Mouse (Mus musculus) left cerebral cortex, postnatal 14 days (tissue): ENCODE data around the gene Gm21954. TPM values are rescaled to one million over a fixed set of nuclear protein-coding genes. Genes with fewer than 3 reads are reported as not detected.
A peak's percentile ranks its signal among the peaks of the same experiment; 100 is the strongest.

Source experiments
- DNase-seq, 2 experiments: peaks; one replicate each; pipeline ENCODE4 v3.0.0; 2021 to 2022; ENCODE audit warnings: low spot score in 2 of 2, mixed read lengths in 1 of 2
- intact Hi-C: fragments of 180-260 bp; cut with DNase I; formaldehyde crosslinking; loops from one replicate; pipeline ENCODE4 v1.15.1; 2025
- total RNA-seq, 2 experiments: library from RNA; stranded (reverse); gene quantifications; 2 replicates each; pipeline ENCODE4 v1.2.3; 2021

Gm21954 gene
- total RNA-seq, 2 experiments from 2014 or later, result not detected

DNA sequence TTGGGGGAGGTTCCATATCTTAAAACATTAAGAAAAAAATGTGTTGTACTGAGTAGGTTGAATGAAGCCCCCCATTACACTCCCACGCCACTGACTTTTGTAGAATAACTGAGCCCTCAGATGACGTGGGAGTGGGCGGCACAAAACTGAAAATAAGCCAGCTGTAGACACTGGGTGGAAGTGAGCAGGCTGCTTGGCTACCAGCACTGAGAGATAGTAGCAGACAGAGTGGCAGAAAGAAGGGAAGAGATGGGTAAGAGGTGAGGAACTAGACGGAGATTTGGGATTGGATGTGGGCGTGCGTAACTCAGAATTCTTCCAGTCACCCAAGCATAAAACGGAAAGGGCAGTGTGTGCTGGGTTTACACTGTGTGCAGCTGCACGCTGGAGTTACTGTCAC lies 6.2 kb downstream of the Gm21954 start:
- intact Hi-C loops, result loop anchor here (1.0 kb wide), 1 partner anchor 92 kb away; no protein-coding TSS in a partner anchor
- DNase-seq, result peak; percentile 62 to 66

DNA sequence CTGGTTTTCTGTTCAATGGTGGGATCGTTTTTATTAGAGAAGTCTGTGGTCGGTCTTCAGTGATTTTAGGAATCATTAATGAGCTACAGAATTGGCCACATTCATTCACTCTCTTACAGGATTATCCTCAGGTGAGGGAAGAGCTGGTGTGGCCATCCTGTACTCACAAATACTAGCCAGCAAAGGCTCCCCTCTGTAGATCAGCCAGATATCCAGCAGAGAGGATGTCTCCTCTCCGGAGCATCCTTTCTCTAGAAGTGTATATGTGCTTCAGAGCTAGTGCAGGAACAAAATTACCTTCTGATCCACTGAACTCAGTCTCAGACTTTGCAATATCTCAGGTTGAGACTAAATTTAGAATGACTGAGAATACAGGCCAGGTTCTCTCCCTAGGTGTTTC lies 7.8 kb downstream of the Gm21954 start:
- intact Hi-C loops, result loop anchor here (5.0 kb wide), 1 partner anchor 47 kb away; no protein-coding TSS in a partner anchor
- no peak for DNase-seq

DNA sequence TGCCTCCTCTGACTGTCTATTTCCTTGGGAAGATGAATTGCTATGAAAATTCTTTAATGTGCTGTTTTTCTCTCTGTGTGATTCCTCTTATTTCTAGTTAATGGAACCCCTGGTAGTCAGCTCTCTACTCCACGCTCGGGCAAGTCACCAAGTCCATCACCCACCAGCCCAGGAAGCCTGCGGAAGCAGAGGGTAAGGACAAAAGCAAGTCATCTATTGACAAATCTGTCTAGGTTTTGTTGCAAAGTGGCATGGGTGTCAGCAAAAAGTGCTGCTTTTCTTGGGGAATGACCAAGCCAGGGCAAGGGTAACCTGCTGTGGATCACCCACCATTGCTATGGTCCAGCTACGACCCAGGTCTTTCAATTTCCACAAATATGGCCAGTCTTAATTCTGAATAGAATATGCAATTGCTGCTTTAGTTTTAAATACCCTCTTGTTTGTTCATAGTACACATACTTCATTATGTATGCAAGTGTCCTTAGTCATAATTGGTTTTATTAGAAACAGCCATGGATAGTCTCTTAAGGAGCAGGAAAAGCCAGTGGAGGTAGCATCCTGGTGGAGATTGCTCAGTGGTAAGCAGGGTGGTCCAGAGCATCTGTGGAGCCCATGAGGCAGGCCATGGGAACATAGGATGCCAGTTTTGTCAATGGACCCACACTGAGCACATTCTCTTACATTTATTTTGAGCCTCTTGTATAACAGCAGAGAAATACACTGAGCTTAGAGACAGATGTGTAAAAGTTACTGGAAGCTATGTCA lies 8.9 kb downstream of the Gm21954 start:
- intact Hi-C loops, result loop anchor here (5.0 kb wide), 1 partner anchor 46 kb away; no protein-coding TSS in a partner anchor

DNA sequence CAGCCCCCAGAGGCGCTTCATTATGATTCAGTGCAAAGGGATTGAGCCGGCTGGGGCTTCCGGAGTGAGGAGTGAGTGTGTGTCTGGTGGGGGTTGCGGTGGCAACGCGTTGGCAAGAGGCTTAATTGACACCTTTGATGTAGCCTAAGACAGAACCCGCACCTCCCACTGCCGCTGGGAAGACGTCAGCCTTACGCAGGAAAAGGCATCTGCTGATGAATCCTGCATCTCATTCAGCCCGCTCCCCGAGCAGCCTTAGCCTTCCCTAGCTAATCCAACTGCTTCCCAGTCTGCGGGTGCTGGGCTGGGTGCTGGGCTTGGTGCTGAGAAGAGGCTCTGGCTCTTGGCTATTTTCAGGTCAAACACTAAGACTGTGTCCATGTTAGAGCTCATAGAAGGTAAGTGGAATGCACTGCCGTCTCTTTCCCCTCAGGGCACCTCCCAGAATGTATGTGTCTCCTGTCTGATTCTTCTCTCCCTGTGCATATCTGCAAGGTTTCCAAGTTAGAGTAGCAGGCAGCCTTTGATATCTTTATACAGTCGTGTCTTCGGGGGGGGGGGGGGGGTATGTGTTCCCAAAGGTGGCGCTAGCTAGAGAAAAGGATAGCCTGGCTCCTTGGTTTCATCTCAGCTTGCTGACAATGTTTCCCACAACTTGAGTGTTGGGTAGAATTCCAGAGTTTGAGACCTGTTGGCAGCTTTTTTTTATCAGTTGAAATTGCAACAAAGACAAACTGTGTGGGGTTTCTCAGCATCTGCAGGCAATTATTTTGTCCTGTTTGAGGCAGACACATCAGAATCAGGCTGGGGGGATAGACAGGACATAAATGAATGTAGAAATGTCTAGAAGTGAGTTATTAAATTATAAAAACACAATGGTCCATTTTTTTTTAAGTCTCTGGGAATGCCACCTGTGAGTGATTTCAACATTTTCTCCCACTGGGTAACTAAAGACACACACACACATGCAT lies 10.0 kb downstream of the Gm21954 start:
- DNase-seq, result peak; percentile 90 to 96
- intact Hi-C loops, result loop anchor here (5.0 kb wide), 1 partner anchor 45 kb away; no protein-coding TSS in a partner anchor

More for the DNA sequence above, 8.9 kb downstream of the Gm21954 start:
- no peak for DNase-seq

DNA sequence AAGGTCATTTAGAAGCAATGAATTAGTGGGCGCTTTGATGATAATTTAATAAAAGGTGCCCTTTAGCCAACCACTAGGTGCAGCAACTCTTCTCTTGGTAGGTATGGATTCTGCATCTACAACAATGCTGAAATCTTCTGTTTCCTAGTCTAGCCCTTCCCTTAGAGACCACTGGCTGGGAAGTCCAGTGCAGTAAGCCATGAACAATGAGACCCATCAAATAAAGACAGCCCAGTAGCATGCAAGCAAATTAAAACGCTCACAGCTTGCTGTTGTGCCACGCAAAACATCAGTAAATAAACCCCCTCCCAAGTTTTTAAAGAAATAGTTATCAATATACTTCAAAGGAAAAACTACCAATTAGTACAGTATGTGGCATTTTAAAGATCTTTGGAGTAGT lies 10.9 kb downstream of the Gm21954 start:
- DNase-seq, result no peak
- intact Hi-C loops, result loop anchor here (5.0 kb wide), 1 partner anchor 44 kb away; no protein-coding TSS in a partner anchor

DNA sequence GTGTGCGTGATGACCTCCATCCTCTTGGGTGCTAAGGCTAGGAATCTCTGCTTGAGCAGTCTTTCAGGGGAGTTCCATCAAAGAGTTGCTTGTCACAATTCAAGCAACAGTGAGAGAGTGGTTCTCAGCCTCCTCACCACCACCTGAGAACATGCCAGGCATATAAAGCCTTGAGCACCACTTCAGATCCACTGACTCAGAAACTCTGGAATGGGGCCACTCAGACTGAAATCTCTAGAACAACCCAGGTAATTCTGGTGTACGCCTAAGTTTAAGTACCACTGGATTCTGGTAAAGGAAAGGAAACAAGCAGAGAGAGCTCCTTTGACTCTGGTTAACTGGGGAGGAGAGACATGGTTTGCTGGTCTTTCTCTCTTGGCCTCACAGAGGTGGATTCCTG lies 19.5 kb downstream of the Gm21954 start:
- no peak for DNase-seq
- intact Hi-C loops, result no loop called here

DNA sequence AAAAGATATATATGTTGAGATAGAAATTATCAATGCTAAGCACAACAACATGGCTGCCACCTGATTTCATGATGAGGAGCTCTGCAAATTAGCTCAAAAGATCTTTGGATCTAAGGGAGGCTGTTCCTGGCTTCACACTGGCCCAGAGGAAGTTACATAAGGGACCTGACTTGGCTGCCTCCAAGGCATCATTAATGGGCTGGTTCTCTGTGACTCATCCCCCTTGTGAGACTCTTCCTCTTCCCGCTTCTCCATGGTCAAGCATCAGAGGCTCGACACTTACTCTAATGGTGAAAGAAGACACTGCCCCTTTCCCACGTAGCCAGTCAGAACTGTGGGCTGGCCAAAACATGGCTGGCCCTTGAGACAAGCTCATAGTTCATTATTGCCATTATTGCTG lies 20.1 kb downstream of the Gm21954 start:
- no peak for DNase-seq
- intact Hi-C loops, result no loop called here

DNA sequence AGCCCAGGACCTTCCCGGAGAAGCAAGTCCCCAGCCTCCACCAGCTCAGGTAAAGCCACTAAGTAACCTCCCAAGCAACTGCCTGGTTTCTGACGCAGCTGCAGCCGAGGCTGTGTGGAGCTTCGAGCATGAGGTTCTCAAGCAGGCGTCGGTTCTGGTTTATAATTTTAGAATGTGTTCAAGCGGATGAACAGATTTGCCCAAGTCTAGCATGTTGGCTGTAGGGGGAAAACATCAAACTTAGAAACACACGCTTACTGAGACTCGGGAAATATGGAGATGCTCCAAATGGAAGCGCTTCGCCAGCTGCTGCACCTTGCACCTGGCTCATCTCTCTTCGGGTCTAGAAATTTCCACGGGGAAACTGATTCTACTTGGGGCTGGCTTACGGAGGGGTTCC lies 21.0 kb downstream of the Gm21954 start:
- intact Hi-C loops, result no loop called here
- DNase-seq, result peak; percentile 56 to 67

DNA sequence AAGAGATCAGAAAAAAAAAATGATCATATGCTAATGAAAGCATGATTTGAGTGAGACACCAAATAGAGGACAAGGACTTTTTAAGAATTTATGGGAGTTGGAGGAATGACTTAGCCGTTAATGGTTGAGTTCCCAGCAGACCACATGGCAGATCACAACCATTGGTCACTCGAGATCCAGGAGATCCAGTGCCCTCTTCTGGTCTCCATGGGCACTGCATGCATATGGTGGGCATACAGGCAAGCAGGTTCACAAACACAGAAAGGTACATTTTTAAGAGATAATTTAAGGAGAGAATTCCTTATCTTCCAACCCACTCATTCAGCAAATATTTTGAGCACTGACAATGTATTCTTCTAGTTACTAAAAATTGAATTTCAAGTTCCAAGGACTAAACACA lies 22.9 kb downstream of the Gm21954 start:
- intact Hi-C loops, result no loop called here

DNA sequence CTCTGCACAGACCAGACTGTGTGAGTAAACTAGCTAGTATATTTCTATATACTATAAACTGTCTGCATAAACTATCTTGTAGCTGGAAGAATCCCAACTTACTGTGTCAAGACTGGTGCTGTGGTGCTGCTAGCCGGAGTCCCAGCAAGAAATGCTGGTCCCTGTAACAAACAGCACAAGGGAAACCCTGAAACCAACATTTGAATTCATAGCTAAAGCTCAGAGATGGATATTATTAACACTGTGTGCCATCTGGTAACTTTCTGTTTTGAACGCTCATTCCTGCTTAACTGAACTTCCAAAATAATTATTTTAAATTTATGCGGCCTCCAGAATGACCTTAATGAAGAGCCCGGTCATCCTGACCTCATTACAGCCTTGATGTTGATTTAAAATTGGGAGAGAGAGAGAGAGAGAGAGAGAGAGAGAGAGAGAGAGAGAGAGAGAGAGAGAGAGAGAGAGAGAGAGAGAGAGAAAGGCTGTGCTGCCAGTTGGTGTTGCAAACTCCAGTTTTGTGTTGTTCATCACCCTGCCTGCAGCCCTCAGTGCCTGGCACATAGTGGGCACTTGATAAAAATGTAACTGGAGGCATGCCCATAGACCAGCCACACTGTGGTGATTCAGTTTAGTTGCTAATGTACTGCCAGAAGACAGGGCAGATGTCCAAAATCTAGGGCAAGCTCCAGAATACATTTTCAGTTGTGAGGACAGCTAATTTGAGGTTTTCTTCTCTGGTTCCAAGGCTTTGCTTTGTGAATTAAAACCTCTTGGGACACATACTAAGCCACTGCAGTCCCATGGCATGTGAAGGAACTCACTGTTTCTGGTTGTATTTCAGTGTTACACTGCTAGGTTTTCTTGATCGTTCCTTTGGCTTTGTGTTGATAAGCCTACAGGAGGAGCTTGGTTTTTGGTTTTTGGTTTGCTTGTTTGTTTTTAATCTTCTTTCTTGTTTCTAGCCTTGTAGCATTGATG lies 24.2 kb downstream of the Gm21954 start:
- peak; percentile 83 to 95 for DNase-seq
- intact Hi-C loops, result no loop called here

More for the DNA sequence above, 22.9 kb downstream of the Gm21954 start:
- DNase-seq, result no peak

DNA sequence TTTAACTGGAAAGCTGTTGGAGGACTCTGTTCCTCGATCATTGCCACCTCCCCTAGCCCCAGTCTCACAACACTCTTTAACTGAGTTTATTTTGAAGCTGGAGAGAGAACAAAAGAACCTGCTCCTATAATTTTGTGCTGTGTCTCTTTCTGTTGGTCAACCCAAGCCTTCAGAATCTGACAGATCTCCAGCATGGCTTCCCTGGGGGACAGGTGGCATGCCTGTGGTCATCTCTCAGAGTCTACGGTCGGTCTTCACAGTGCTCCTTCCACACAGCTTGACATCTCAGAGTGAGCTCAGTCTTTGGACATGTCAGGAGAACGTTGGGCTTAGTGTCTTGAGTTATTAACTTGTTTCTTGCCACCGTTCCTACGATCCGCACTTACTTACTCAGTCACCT lies 25.3 kb downstream of the Gm21954 start:
- intact Hi-C loops, result no loop called here
- DNase-seq, result no peak

DNA sequence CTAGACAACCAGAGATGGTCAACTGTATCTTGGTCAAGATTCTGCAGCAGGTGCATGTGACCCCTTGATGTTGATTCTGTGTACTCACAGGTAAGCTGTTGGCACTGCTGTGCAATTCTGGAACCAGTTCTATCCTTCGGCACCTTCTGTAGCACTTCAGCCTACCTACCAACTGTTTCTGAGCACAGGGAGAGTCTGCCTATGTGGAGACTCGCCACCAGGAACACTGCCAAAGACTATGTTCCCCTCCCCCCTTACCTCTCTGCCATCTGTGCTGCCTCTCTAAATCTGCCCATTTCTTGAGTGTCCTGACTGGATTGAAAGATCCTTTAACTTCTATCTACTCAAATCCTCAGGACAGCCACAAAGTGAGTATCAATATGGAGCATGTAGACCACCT lies 28.3 kb downstream of the Gm21954 start:
- intact Hi-C loops, result no loop called here
- no peak for DNase-seq

DNA sequence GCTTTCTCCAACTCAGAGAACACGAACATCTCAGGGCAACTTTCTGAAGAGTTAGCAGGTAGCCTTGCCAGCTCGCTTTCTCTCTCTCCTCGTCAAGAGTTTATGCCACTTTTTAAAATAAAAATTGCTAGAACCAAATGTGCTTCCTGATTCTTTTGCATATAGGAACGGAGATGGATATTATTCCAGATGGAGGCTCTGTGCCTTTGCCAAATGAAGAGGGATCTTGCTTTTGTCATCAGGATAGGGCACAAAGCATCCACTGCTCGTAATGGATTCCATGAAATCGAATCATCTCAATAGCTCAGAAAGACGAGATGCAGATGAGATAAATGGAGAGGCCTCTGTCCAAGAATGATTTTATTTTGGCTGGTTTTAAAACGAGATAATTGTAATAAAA lies 28.7 kb downstream of the Gm21954 start:
- intact Hi-C loops, result no loop called here
- no peak for DNase-seq

DNA sequence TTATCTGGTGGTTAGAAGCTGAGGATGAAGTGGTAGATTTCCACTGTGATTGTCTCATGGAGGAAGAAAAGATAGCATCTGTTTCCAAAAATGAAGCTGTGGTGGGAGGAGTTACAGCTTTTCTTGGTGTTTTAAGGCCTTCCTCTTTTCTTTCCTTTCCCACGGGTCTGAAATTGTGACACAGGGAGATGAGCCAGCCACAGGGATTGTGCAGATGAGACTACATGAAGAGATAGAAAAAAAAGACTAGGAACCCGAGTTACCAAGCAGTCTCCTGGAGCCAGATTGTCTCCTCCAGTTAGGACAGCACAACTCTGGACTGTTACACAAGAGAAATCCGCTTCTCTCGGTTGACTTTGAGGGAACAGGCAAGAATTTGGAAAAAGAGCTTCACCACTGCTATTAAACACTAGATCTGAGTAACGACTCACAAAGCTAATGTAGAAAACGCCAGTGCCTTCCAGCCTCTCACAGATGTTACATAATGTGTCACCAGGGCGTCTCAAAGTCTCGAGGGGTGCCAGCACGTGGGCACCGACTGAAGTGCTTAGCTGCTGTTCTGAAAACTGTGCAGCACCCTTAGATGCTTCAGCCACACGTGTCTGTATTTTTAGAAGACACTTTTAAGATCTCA lies 29.9 kb downstream of the Gm21954 start:
- DNase-seq, result peak; percentile 68 to 88
- intact Hi-C loops, result no loop called here

DNA sequence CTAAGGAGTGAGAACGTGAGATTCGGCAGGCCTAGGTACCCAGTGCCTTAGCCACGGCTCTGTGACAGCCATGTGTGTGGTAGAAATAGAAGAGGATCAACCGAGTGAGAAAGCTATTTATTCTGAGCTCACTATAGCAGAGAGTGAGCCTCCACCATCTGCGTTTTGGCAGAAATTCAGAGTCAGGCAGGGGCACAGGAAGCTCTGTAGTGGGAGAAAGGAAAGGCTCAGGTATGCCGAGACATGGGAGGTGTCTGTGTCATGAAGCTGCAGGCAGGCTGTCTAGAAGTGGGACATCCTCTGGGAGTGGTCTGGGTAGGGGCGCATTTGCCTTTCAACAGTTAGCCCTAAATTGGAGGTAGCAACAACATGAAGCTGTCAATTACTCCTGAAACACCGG lies 31.7 kb downstream of the Gm21954 start:
- DNase-seq, result peak; percentile 62 to 68

DNA sequence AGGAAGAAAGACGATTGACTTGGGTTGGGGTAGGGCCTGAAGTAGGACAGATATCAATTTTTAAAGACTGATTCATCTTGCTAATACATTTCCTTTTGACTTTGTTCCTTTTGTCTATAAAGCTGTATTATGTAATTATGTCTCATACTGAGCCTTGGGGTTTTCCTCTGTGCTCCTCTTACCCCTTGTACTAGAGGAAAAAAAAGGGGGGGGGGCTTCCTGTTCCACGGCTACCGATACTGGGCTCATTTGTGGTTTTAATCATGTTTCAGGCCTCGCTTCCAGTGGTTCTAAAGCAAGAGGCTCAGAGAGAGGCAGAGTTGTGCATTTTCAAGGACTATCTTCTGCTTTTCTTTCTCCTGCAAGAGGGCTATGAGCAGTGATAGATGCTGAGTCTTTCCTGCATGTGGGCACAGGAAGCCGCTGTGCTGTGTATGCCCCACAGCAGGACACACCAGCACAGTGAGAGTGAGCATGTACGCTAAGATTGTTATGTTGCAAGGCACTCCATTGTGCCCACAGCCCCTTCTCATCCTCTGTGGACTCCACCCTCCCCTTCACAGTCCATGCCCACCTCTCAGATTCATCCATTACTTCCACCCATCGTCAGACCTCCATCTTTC lies 33.1 kb downstream of the Gm21954 start:
- no peak for DNase-seq
- intact Hi-C loops, result loop anchor here (5.0 kb wide), 1 partner anchor 47 kb away; no protein-coding TSS in a partner anchor

More for the DNA sequence above, 31.7 kb downstream of the Gm21954 start:
- intact Hi-C loops, result no loop called here

DNA sequence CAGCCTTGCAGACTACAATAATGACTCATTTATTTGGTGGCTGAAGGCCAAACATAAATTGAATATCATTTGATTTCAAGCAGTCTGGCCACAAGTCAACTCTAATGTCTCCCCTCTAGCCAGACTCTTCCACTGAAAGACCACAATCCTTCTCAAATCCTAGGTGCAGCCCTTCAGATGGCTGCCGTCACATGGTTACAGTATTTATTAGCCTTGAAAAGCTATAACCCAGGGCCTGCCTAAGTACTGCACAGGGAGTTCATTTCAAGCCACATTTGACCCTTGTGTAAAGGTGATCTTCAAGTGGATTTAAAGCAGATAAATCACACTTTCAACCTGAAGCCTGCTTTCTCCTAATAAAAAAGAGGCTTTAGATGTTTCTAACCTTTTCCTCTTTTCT lies 37.7 kb downstream of the Gm21954 start:
- DNase-seq, result no peak
- intact Hi-C loops, result no loop called here

DNA sequence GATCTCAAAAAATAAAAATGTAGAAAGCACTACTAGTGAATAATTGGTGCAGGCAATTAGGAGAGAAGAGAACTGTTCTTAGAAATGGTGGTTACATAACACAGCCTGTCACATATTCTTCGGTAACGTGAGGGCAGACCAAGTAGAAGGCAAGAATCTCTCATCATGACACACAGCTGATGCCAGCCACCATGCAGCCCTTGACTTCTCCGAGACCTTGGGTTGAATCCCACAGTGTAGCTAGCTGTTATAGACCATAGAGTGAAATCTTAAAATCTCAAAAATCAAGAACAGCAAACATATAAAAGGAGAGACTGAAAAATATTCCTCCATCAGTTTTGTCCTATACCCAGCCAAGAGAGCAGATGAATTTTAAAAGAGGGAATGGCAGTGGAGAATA lies 40.8 kb downstream of the Gm21954 start:
- intact Hi-C loops, result no loop called here
- DNase-seq, result no peak
